Mouse (Mus musculus): Measurements from ENCODE around the gene Stk32c.

Stk32c gene

GRCm38 (mm10) chr7:139093124-139093523, 120.0 kb downstream of the Stk32c start:
- no peak for DNase-seq (ENCODE audit: low spot score)

DNA sequence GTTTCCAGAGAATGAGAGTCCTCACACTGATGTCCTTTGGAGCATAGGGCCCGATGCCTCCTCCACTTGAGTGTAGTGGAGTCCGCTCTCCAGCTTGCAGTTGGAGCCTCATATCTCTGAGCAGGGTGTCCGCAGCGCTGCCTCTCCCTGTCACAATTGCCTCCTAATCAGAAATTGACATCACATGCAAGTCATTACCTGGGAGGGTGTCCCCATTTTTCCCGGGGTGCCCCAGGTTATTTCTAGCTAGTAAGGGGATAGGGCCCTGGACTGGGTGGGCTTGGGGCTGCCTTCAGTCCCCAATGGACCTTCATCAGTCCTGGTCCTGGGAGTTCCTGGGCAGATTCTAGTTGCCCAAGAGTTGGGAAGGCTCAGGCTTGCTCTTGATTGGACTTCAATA, 120.4 kb downstream of the Stk32c start:
- no peak for DNase-seq (ENCODE audit: low spot score)

GRCm38 (mm10) chr7:139091681-139092080, 121.4 kb downstream of the Stk32c start:
- no peak for DNase-seq (ENCODE audit: low spot score)

GRCm38 (mm10) chr7:139089892-139090874, 122.9 kb downstream of the Stk32c start:
- no peak for DNase-seq (ENCODE audit: low spot score)

- no peak for DNase-seq (ENCODE audit: low spot score)
Measured at GRCm38 (mm10) chr7:139087801-139088200, 125.3 kb downstream of the Stk32c start.

- no peak for DNase-seq (ENCODE audit: low spot score)
Measured at GRCm38 (mm10) chr7:139086195-139087158, 126.6 kb downstream of the Stk32c start.

DNA sequence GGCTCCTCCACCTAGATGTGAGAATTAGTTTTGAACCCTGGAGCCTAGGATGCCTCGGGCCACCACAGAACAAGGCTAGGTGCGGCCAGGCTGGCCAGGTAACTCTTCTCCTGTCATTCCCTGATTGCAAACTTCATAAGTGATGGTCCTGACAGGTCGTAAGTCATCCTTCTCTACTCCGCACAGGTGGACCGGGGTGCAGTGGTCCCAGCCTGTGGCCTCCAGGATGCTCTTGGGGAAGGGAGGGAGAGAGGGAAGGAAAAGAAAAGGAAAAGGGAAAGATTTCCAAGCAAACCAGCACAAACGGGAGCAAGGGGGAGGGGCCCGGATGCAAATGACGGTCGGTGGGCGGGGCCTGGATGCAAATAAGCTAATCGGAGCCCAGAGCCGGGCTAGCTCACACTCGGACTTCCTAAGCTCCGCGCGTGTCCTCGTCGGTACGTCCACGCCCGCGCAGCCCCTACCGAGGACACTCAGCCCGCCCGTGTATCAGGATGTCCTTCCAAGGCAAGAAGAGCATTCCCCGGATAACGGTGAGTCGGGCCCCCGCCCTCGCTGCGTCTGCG, 127.4 kb downstream of the Stk32c start, which contains the start of gene Dpysl4:
Gene Dpysl4 (plus strand): TSS at position 373 of the 566 bp plus-strand sequence.
- no peak for DNase-seq (ENCODE audit: low spot score)

DNA sequence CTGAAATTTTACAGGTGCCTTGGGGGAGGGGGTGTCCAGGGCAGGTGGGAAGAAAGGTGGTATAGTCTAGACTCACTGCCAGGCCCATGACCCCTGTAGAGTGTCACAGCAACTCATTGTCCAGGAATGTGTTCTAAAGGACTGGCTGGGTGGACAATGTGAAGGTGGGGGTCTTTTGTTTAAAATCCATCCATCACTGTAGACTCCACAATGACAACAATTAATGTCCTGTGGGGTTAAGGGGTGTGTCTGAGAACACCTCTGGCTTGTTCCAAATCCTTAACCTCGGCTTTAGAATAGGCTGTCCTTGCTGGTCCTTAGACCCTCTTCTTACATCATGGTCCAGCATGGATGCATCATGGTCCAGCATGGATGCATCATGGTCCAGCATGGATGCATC, 128.8 kb downstream of the Stk32c start:
- no peak for DNase-seq (ENCODE audit: low spot score)

GRCm38 (mm10) chr7:139082281-139082680, 130.8 kb downstream of the Stk32c start:
- DNase-seq (ENCODE audit: low spot score): no peak

DNA sequence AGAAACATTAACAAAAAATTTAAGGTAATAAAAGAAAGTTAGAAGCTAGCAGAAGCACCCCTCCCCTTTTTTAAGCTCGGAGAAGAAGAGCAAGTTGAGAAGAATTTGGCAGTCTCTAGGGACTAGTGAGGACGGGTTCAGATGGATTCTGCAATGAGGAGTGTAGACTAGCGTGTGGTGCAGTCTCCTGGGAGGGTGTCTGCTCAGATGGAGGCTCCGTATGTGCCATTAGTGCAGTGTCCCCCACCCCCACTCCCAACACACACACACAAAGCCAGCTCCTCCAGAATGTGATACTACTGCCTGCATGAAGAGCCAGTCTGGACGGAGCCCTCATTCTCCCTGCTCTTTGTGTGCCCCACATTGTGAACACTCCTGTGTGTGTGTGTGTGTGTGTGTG, 131.9 kb downstream of the Stk32c start:
- DNase-seq (ENCODE audit: low spot score): no peak

GRCm38 (mm10) chr7:139080714-139081113, 132.4 kb downstream of the Stk32c start:
- DNase-seq (ENCODE audit: low spot score): no peak

DNA sequence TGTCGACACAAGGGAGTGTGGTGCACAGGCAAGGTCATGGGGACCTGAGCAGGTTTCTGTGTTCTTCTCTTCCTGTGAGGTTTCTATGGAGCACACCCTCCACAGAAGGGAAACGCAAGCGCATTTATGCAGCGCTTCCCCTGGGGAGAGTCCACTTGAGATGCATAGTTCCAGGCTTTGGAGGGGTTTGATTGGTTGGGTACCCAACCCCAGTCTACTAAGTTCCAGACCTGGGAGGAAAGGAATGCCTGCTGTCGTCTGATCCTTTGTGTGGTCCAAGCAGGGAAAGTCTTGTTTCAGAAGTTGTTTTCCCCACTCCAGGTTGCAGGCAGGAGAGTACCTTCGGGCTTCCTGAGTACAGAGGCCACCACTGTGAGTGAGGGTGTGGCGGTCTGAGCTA, 134.0 kb downstream of the Stk32c start:
- DNase-seq (ENCODE audit: low spot score): no peak

DNA sequence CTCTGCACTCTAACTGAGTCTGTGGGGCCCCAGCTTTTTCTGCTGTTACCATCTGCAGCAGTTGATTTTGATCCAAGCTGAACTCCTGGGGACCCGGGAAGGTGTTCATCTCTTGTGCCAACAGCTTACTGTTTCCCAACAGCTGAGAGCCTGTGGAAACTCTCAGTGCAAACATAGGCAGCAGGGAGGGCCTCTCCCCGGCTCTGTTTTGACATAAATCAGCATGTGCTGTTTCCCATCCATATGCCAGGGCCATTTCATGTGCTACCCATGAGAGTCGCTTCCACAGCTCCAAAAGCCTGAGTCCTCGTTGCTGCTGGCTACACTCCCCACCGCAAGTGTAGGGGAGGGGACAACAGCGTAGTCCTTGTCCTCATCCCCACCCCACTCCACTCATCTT, 134.9 kb downstream of the Stk32c start:
- no peak for DNase-seq (ENCODE audit: low spot score)

DNA sequence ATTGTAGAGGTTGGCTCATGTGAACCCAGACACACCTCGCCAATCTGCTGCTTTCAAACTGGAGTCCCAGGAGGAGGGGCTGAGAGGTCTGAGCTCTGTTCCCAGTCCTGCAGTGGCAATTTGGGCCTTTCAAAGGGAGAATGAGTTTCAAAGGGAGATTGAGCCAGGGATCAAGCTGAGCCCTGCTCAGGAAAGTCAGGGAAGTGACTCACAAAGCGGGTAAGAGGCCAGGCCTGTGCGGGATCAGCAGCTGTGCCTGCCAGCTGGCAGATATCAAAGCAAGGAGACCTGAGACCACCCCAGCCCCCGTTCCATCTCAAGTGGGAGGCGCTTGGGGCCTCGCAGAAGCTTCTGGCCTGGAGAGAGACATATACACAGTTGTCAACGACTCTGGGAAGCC, 135.8 kb downstream of the Stk32c start:
- no peak for DNase-seq (ENCODE audit: low spot score)

DNA sequence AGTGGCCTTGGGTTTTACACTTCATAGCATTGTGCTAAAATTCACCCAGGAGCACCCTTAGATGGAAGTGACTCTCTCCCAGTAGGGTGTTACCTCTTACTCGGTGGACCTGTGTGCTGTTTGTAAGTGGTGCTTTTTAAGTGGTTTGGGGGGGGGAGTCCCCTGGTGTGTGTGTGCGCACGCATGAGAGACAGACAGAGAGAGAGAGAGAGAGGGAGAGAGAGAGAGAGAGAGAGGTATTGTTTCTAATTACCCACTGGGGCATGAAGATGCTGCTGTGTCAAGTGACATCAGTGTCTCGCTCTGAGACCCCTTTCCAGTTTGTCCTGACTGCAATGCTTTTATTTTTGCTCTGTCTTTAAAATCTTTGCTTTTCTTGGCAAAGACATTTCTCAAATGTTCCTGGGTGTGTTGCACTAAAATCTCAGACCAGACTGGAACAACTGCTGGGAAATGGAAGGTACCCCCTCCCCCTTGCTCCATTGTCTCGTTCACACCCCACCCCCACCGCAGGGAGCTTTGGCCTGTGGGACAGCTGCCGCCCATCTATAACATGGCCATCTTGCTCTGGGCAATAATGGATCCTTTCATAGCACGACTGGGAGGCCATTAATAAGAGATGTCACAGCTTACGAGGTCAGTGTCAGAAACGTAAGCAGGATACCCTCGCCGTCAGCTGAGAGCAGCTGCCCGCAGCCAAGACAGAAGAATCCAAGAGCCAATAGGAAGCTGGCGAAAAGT, 137.9 kb downstream of the Stk32c start:
- DNase-seq (ENCODE audit: low spot score): no peak

DNA sequence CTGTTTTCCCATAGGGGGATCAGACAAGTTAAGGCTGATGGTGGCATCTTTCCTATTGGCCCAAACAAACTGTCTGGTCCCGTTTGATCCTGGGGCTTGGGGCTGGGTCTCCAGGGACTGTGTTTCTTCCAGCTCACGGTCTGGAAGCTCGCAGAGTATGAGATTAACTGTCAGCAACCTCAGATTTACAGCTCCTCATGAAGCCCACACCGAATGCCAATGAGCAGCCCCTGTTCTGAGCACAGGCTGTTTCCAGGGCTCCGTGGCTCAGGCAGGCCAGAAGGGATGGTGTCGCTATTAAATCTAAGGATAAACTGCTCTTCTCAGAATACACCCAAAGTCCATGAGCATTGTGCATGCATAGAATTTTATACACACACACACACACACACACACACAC, 138.9 kb downstream of the Stk32c start:
- DNase-seq (ENCODE audit: low spot score): no peak

DNA sequence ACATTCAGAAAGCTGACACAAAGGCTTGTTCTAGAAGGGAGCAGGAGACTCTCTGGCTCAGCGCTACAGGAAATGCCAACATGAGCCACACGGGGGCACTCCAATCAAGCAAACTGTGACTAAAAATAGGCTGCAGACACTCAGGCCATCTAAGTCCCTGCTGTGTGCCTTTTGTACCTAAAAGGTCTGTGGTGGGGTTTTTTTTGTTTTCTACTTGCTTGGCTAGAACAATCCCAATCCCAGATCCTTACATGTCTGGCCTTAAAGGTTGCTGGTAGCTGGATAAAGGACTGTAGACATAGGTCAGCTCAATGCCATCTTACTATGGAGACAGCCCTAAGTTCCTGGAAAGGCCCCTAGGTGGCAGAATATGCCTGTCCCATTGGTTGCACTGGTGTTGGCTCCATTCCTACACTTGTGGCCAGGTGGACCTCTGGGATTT, 144.9 kb downstream of the Stk32c start:
- DNase-seq (ENCODE audit: low spot score): peak; percentile 27

DNA sequence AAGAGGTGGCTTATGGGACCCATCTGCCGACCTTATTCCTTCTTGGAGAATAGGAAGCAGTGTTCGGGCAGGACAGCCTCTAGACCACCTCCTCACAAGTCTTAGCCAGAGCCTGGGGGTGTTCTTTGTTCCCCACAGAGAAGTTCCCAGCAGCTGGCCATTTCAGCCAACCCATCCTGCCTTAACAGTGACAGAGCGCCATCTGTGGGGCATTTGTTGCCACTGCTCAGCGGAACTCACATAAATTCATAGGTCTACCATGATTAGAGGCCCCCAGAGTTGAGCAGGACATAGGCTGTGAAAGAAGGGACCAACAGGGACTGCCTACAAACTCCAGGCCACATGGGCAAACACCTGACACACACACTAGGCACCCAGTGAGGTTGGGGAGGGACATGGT, 149.7 kb downstream of the Stk32c start:
- no peak for DNase-seq (ENCODE audit: low spot score)

Measured in lung, postnatal 25 days (tissue).